Mouse (Mus musculus) ES-E14 (cell line): ENCODE results near the gene Atp10b.

Source experiments
- MAFK ChIP-seq: IDR thresholded peaks from 2 replicates; pipeline ENCODE4 v1.6.1; 2014; ENCODE audit warnings: mild to moderate bottlenecking, low read depth, low read length, inconsistent platforms; ENCODE audit not compliant: insufficient read depth
- ZNF384 ChIP-seq: IDR thresholded peaks from 2 replicates; pipeline ENCODE4 v1.6.1; 2012; ENCODE audit warnings: low read depth, low read length, inconsistent platforms

DNA sequence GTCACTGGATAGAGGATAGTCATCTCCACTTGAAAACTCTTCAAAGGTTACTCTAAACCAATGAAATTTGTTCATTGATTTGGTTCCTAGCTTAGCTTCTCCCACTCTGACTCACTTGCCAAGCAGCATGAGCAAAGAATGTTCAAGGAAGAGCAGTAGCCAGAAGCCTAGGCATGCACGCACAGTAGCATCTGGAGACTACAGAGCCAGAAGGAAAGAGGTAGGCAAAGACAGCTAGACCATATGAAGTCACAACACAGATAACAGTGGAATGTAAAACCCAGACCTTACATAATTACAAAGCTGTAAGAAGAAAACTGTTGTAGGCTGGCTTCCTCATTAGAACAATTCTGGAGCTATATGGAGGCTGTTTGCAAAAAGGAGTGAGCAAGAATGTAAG, 8.4 kb upstream of the Atp10b start:
- TF ChIP-seq ZNF384 (no peak), MAFK (no peak)
